Mouse (Mus musculus) ES-Bruce4 (cell line): ENCODE measurements around the gene Bahcc1. TPM values are rescaled to one million over a fixed set of nuclear protein-coding genes. Genes with fewer than 3 reads are reported as not detected.

Experiments
- H3K27ac ChIP-seq: 2 replicates; pipeline ENCODE4 v1.5.1; 2012; ENCODE audit warnings: low read length, inconsistent platforms; ENCODE audit not compliant: insufficient read depth
- H3K27me3 ChIP-seq: 2 replicates; pipeline ENCODE4 v1.6.1; 2012; ENCODE audit warnings: mild to moderate bottlenecking, low read length, inconsistent platforms; ENCODE audit not compliant: control insufficient read depth, poor library complexity, insufficient read depth, severe bottlenecking
- H3K36me3 ChIP-seq: 2 replicates; pipeline ENCODE4 v1.6.1; 2012; ENCODE audit warnings: inconsistent platforms, mild to moderate bottlenecking, low read length, moderate library complexity; ENCODE audit not compliant: control insufficient read depth, poor library complexity, insufficient read depth, severe bottlenecking
- H3K4me1 ChIP-seq: one replicate; pipeline ENCODE4 v1.8.1; 2011; ENCODE audit warnings: low read length; ENCODE audit not compliant: control insufficient read depth, insufficient read depth
- H3K4me3 ChIP-seq: 2 replicates; pipeline ENCODE4 v1.5.1; 2011; ENCODE audit warnings: low read depth, mild to moderate bottlenecking, low read length
- H3K9ac ChIP-seq: 2 replicates; pipeline ENCODE4 v1.6.1; 2012; ENCODE audit warnings: low read depth, mild to moderate bottlenecking, inconsistent platforms; ENCODE audit not compliant: poor library complexity, severe bottlenecking
- H3K9me3 ChIP-seq: replicated peaks from 2 replicates; pipeline ENCODE4 v1.6.1; 2012; ENCODE audit warnings: mild to moderate bottlenecking, low read length, inconsistent platforms; ENCODE audit not compliant: control insufficient read depth, poor library complexity, insufficient read depth, severe bottlenecking
- CTCF ChIP-seq: IDR thresholded peaks from one replicate; pipeline ENCODE4 v1.8.1; 2011; ENCODE audit warnings: low read depth, low read length
- EP300 ChIP-seq: IDR thresholded peaks from 2 replicates; pipeline ENCODE4 v1.6.1; 2011; ENCODE audit warnings: low read depth, low read length; ENCODE audit not compliant: insufficient read depth
- POLR2A ChIP-seq: IDR thresholded peaks from one replicate; pipeline ENCODE4 v1.8.1; 2011; ENCODE audit warnings: low read length; ENCODE audit not compliant: insufficient read depth
- polyA plus RNA-seq: library from polyadenylated mRNA; stranded (reverse); fragments of >200 nt; gene quantifications from 2 replicates; pipeline ENCODE4 v1.2.4, GENCODE M21; 2011; ENCODE audit warnings: low read depth; ENCODE audit not compliant: missing spikeins, insufficient read depth, insufficient read length

Bahcc1 gene
- 21.2 and 21.6 TPM in 2 replicates for polyA plus RNA-seq

DNA sequence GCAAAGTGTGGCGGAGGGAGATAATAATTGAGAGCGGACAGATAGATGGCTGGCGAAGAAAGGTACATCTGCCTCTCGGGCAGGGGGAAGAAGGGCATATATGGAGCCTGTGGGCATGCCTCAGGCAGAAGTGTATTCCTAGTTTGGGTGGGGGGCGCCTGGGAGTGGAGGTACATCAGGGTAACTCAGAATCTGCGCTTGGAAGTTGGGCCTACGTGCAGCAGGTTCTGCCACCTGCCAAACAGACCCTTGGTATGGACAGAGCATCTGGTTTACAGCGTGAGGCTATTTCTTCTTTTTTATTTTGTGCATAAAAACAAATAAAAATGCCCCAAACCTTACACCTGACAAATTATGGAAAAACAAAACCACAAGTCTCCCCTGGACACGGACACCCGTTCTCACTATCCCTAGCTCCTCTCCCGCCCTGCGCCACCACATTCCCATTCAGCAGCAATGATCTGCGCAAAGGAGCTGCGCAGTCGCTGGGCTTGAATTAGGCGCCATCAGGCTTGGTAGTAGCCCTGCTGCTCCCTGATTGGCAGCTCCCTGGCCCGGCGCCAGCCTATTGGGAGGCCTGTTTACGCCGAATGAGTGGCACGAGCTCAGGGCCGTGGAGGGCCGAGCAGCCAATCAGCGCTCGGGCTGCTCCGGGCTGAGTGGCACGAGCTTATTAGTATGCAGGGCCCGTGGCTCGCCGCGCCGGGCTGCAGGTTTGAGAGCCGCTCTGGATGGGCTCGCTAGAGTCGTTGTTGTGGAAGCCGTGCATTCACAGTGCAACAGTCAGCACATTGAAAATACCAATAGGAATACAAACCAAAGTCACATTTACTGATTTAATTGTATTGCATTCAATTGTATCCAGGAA lies at the start of gene Bahcc1:
TSS of gene Bahcc1 (plus strand) at position 718 of the 868 bp plus-strand sequence.
- Histone ChIP-seq H3K9me3 (no peaks in the 10 kb centered on the region), H3K4me3 (peak within 1 kb of the TSS; percentile 63), H3K9ac (peak within 1 kb of the TSS; percentile 96), H3K4me1 (peaks cover 2% of the 10 kb centered on the region), H3K36me3 (0 out of 2 replicates have a peak, but pooled peaks cover 6% of the 10 kb centered on the region), H3K27me3 (peaks cover 16% of the 10 kb centered on the region), H3K27ac (peak within 1 kb of the TSS; percentile 45)
- TF ChIP-seq EP300, result 0 out of 2 replicates have a peak, but pooled peaks have one; percentile 2
- peak; percentile 41 for TF ChIP-seq POLR2A
- TF ChIP-seq CTCF, result no peak

DNA sequence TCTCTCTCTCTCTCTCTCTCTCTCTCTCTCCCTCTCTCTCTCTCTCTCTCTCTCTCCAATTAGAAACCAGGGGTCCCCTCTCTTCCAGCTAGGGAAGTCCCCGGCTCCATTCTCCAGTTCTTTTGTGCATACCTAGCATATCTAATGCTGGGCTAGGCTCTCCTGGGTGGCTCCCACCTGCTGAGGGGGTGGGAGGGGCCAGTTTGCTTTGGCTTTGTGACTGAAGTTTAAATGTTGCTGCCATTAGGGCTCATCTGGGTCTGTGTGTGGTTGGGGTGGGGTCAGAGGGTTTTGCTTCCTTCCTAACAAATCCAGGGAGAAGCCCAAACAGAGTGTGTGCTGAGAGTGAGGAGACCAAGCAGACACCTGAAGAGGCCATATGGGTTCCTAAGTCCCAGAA lies 49.6 kb upstream of the Bahcc1 start:
- Histone ChIP-seq H3K27ac (peak overlapping the region; percentile 62), H3K36me3 (0 out of 2 replicates have a peak, but pooled peaks cover 1% of the 10 kb centered on the region), H3K4me1 (peaks cover 7% of the 10 kb centered on the region), H3K9ac (no peak overlapping the region), H3K4me3 (no peak overlapping the region), H3K9me3 (no peaks in the 10 kb centered on the region), H3K27me3 (peaks cover 6% of the 10 kb centered on the region; the same call in 1 of the 2 replicates)
- TF ChIP-seq POLR2A (no peak), CTCF (no peak), EP300 (no peak)

DNA sequence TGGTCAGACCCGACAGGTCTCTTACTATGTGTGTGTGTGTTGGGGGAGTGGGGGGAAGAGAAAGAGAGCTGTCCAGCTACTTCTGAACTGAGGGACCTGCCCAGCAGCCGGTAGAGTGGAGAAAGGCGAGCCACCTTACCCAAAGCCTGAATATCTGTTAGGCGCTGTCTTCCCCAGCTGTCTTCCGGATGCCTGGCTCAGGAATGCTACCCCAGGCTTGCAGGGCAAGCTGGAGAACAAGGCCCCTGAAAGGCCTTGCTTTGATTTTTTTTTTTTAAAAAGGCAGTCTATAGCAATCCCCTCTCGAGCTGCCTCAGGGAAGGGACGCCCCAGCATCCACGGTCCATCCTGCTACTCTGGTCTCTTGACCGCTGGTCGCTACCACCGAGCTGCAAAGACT lies 49.0 kb upstream of the Bahcc1 start:
- Histone ChIP-seq H3K27me3 (peaks cover 11% of the 10 kb centered on the region; the same call in 1 of the 2 replicates), H3K4me1 (peaks cover 7% of the 10 kb centered on the region), H3K4me3 (no peak overlapping the region), H3K36me3 (0 out of 2 replicates have a peak, but pooled peaks cover 2% of the 10 kb centered on the region), H3K27ac (peak overlapping the region; percentile 62), H3K9me3 (no peaks in the 10 kb centered on the region), H3K9ac (0 out of 2 replicates have a peak overlapping the region, but pooled peaks have one; percentile 1)
- no peak for TF ChIP-seq POLR2A
- no peak for TF ChIP-seq EP300
- TF ChIP-seq CTCF, result no peak

DNA sequence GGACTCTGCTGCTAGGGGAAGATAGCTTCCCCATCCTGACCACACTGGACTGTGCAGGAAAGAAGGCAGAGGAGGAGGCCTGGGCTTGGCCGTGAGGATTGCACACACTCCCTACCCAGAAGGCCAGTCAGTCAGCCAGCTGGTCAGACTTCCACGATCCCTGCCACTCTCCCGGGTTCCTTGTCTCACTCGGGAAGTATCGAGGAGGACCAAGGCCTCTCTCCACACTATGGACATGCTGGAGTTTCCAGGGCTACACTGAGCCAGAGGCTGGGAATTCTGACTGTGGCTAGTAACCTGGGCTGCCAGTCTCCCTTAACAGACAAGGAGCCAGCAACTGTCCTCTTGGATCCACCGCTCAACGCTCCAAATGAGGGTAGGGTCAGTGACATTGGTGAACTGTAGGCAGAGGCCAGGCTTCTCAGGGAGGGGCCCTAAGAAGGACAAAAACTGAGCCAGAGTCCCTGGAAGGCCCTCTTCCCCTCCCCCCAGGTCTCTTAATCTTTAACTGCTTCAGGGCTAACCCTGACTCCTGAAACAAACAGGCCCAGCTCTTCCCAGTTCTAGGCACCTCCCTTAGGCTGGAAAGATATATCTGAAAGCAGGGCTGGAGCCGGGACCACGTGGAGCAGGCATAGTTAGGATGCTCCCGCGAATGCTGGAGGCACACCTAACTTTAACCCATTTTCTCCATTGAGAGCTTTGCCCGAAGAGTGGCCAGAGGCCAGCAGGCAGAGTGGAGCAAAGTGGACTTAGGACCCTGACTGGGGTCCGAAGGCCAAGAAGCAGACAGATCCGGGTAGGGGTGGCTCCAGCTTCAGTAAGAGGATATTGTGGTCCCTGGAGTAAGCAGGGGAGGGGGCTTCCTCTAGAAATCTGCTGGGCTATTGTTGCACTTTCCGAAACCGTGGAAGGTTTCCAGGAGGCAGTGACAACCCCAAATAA lies 48.1 kb upstream of the Bahcc1 start:
- H3K9ac ChIP-seq, result peak overlapping the region; percentile 41
- H3K36me3 ChIP-seq, result 0 out of 2 replicates have a peak, but pooled peaks cover 2% of the 10 kb centered on the region
- H3K9me3 ChIP-seq, result no peaks in the 10 kb centered on the region
- H3K4me3 ChIP-seq, result no peak overlapping the region
- H3K4me1 ChIP-seq, result peaks cover 7% of the 10 kb centered on the region
- H3K27ac ChIP-seq, result no peak overlapping the region
- TF ChIP-seq EP300, result no peak
- TF ChIP-seq POLR2A, result no peak
- no peak for TF ChIP-seq CTCF
- H3K27me3 ChIP-seq, result peaks cover 13% of the 10 kb centered on the region; the same call in 1 of the 2 replicates

DNA sequence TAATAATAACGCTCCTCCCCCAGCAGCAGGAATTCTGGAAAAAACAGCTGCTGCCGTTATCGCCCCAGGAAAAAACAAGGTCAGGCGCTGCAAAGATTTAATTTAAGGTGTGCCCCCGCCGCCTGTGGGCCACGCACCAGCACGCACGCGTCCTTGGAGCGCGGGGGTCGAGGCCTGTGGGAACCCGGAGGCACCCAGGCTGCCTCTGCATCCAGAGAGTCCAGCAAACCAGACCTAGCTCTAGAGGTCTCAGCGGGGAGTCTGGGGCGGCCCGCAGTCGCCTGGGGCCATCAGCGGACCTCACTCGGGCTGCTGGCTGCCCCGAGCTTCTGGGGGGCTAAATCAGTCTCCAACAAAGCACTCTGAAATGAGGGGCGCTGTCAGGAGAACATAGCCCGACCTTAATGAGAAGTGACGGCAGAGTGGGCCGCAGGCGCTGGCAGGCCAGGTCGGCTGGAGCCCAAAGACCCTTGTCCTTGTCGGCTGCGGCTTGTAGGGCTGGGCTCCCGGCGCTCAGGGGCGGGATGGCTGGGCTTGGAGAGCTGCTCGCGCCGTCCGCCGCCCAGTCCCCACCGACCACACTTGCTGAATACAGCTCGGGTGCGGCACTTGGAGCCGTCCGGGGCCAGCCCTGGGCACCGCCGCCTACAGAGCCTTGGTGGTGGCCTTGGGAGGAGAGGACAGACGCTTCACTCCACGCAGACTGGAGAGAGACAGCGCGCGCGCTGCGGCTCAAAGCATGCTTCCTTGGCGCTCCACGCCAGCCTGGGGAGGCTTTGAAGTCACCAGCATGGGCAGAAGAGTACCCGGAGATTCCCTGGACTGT lies 47.2 kb upstream of the Bahcc1 start:
- TF ChIP-seq EP300 (no peak), POLR2A (no peak), CTCF (no peak)
- peaks cover 7% of the 10 kb centered on the region for H3K4me1 ChIP-seq
- H3K9me3 ChIP-seq, result no peaks in the 10 kb centered on the region

More for the DNA sequence above, 47.2 kb upstream of the Bahcc1 start:
- Histone ChIP-seq H3K36me3 (0 out of 2 replicates have a peak, but pooled peaks cover 2% of the 10 kb centered on the region), H3K27ac (no peak overlapping the region), H3K9ac (peak overlapping the region; percentile 41), H3K27me3 (peaks cover 13% of the 10 kb centered on the region; the same call in 1 of the 2 replicates), H3K4me3 (peak overlapping the region; percentile 39)
